Mouse (Mus musculus) liver, embryonic 15.5 days (tissue): ENCODE results near the gene Taf6. TPM values are rescaled to one million over a fixed set of nuclear protein-coding genes. Genes with fewer than 3 reads are reported as not detected.

Experiments used
- ATAC-seq: fragments of 200-750 bp; cut with Nextera tagmentation; 2 replicates; pipeline ENCODE4 v1.8.0; 2017; ENCODE audit warnings: moderate number of reproducible peaks, mild to moderate bottlenecking, moderate library complexity; ENCODE audit not compliant: insufficient read depth
- H3K27ac ChIP-seq: fragments of 300-500 bp; sonication (generic); replicated peaks from 2 replicates; pipeline ENCODE4 v1.5.1; 2015; ENCODE audit warnings: mild to moderate bottlenecking, inconsistent platforms
- H3K27me3 ChIP-seq: fragments of 300-500 bp; sonication (generic); 2 replicates; pipeline ENCODE4 v1.6.1; 2015; ENCODE audit warnings: mild to moderate bottlenecking, inconsistent platforms
- H3K36me3 ChIP-seq: fragments of 300-500 bp; sonication (generic); replicated peaks from 2 replicates; pipeline ENCODE4 v1.6.1; 2015; ENCODE audit warnings: moderate library complexity, mild to moderate bottlenecking, inconsistent platforms
- H3K4me1 ChIP-seq: fragments of 300-500 bp; sonication (generic); replicated peaks from 2 replicates; pipeline ENCODE4 v1.6.1; 2015; ENCODE audit warnings: inconsistent platforms
- H3K4me2 ChIP-seq: fragments of 300-500 bp; sonication (generic); 2 replicates; pipeline ENCODE4 v1.6.1; 2015; ENCODE audit warnings: moderate library complexity, mild to moderate bottlenecking, inconsistent platforms
- H3K4me3 ChIP-seq: fragments of 300-500 bp; sonication (generic); replicated peaks from 2 replicates; pipeline ENCODE4 v1.5.1; 2015; ENCODE audit warnings: mild to moderate bottlenecking, inconsistent platforms
- H3K9ac ChIP-seq: fragments of 300-500 bp; sonication (generic); 2 replicates; pipeline ENCODE4 v1.6.1; 2015; ENCODE audit warnings: moderate library complexity, mild to moderate bottlenecking, inconsistent platforms
- H3K9me3 ChIP-seq: fragments of 300-500 bp; sonication (generic); replicated peaks from 2 replicates; pipeline ENCODE4 v1.6.1; 2016; ENCODE audit warnings: inconsistent platforms
- WGBS: fragments of 180-500 bp; shearing (Covaris S2); methylation state at CpG from one replicate; pipeline ENCODE4 v1.1.7; 2015; ENCODE audit warnings: mixed read lengths; ENCODE audit not compliant: insufficient replicate concordance; 5-methylcytosine and 5-hydroxymethylcytosine counted together
- microRNA counts: library from miRNA; unstranded; fragments of <30 nt; microRNA quantifications from one replicate; lab custom pipeline; 2016
- microRNA-seq: library from miRNA; unstranded; fragments of <30 nt; microRNA quantifications from one replicate; pipeline ENCODE4, GENCODE M21; 2016
- polyA plus RNA-seq: library from polyadenylated mRNA; unstranded; fragments of >200 nt; fragmentation: Nextera tagmentation; extraction: Ambion mirVana; gene quantifications from 2 replicates; pipeline ENCODE4 v1.2.1, GENCODE M21; 2015

Taf6 gene
- polyA plus RNA-seq, 1 experiment from 2014 or later: 36.8 TPM

DNA sequence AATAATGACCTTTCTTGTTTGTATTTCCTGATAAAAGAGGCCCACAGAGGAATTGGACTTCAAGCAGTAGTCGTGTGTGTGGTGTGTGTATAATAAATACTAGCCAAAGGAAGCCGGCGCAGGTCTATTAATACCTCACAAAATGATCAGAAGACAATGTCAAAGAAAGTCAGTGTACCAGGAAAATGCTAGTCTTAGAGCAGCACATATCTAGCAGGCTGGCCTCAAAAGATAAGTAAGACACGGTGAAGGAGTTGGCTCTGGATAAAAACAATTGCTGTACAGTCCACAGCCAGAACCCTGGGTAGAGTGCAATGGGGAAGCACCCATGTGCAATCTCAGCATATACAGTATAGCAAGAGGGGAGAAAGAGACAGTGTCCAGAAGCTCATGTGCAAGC is 50.0 kb downstream of the Taf6 start:
- peak; percentile 72 for ATAC-seq
- Histone ChIP-seq H3K27ac (no peak overlapping the region), H3K9ac (no peak overlapping the region), H3K4me3 (no peak overlapping the region), H3K4me2 (no peak overlapping the region), H3K36me3 (peaks cover 31% of the 10 kb centered on the region), H3K9me3 (no peaks in the 10 kb centered on the region), H3K27me3 (no peaks in the 10 kb centered on the region), H3K4me1 (peaks cover 18% of the 10 kb centered on the region)
- 14% methylated on average over 4 of the region's 4 CpGs for whole genome bisulfite sequencing

- no peaks in the 10 kb centered on the region for H3K27me3 ChIP-seq
- 76% methylated on average over 5 of the region's 5 CpGs for WGBS
- H3K9me3 ChIP-seq: no peaks in the 10 kb centered on the region
- peaks cover 68% of the 10 kb centered on the region for H3K36me3 ChIP-seq
- H3K4me2 ChIP-seq: no peak overlapping the region
- H3K27ac ChIP-seq: no peak overlapping the region
- no peak overlapping the region for H3K9ac ChIP-seq
- peaks cover 10% of the 10 kb centered on the region for H3K4me1 ChIP-seq
- H3K4me3 ChIP-seq: no peak overlapping the region
- no peak for ATAC-seq
These were observed 54.7 kb downstream of the Taf6 start for GRCm38 (mm10) chr5:138132425-138133064.

MicroRNAs encoded within 50 kb of the gene (microRNA counts, 519-probe panel; counts per million panel counts)
- microRNA mmu-miR-106b (lab: Ali Mortazavi, UCI): 4,377 counts per million, percentile 87 among the panel's probes with 10 or more counts
- 5,255 counts per million, percentile 97 among the panel's probes with 10 or more counts for microRNA mmu-miR-25 (lab: Ali Mortazavi, UCI)
- 4,427 counts per million, percentile 88 among the panel's probes with 10 or more counts for microRNA mmu-miR-93 (lab: Ali Mortazavi, UCI)

Small RNA genes within 50 kb of the gene (microRNA-seq; reads per million reads assigned to microRNA genes)
- gene Mir106b (10,611 reads per million, percentile 93 among the genes with 10 or more reads in this experiment), gene Mir25 (1,084 reads per million, percentile 77 among the genes with 10 or more reads in this experiment), gene Mir93 (21,340 reads per million, percentile 97 among the genes with 10 or more reads in this experiment)

Other genes with a start within 250 kb of the Taf6 start
- not detected in 2 replicates for gene Gjc3, start 224.4 kb downstream of the Taf6 start, polyA plus RNA-seq
- 14.4 and 31.0 TPM in 2 replicates for gene Azgp1, start 205.9 kb downstream of the Taf6 start, polyA plus RNA-seq
- gene Smok3a, start 166.2 kb downstream of the Taf6 start, polyA plus RNA-seq: not detected in 2 replicates
- not detected in 2 replicates for gene Smok3b, start 166.0 kb downstream of the Taf6 start, polyA plus RNA-seq
- gene Smok3c, start 134.3 kb downstream of the Taf6 start, polyA plus RNA-seq: not detected in 2 replicates
- gene Zkscan1, start 102.4 kb downstream of the Taf6 start, polyA plus RNA-seq: 3.7 and 3.8 TPM in 2 replicates
- gene Zscan21, start 70.5 kb downstream of the Taf6 start, polyA plus RNA-seq: 14.6 and 16.8 TPM in 2 replicates
- gene Zfp113, start 31.7 kb downstream of the Taf6 start, polyA plus RNA-seq: 4.2 and 5.1 TPM in 2 replicates
- 159 and 170 TPM in 2 replicates for gene Cops6, start 26.4 kb downstream of the Taf6 start, polyA plus RNA-seq
- gene Ap4m1, start 15.4 kb downstream of the Taf6 start, polyA plus RNA-seq: 5.3 and 6.0 TPM in 2 replicates
- gene Mcm7, start 15.0 kb downstream of the Taf6 start, polyA plus RNA-seq: 174 and 176 TPM in 2 replicates
- gene Cnpy4, start within 50 bp of the Taf6 start, polyA plus RNA-seq: 12.7 and 13.4 TPM in 2 replicates
- 2.9 and 3.0 TPM in 2 replicates for gene Mblac1, start 6.9 kb upstream of the Taf6 start, polyA plus RNA-seq
- 0.08 TPM in 2 replicates for gene Nxpe5, start 38.4 kb upstream of the Taf6 start, polyA plus RNA-seq
- 35.3 and 36.0 TPM in 2 replicates for gene Lamtor4, start 68.0 kb upstream of the Taf6 start, polyA plus RNA-seq
- gene BC037034, start 76.6 kb upstream of the Taf6 start, polyA plus RNA-seq: 2.5 and 3.6 TPM in 2 replicates
- 0.07 and 0.26 TPM in 2 replicates for gene Gal3st4, start 85.4 kb upstream of the Taf6 start, polyA plus RNA-seq
- not detected in 2 replicates for gene Gm43720, start 92.5 kb upstream of the Taf6 start, polyA plus RNA-seq
- 0.45 and 0.62 TPM in 2 replicates for gene Gpc2, start 92.6 kb upstream of the Taf6 start, polyA plus RNA-seq
- gene Stag3, start 92.8 kb upstream of the Taf6 start, polyA plus RNA-seq: 1.3 and 1.8 TPM in 2 replicates
- gene Pvrig, start 154.5 kb upstream of the Taf6 start, polyA plus RNA-seq: 0.53 and 0.78 TPM in 2 replicates